Comparison of ENCODE assay signal across 9 mouse cellular contexts in genomic region chr16:94473086-94473822, GRCm38 (mm10). TPM values are rescaled to one million over a fixed set of nuclear protein-coding genes. Genes with fewer than 3 reads are reported as not detected.
DNase-seq lines count a peak whose midpoint lies in the region; ATAC-seq and TF ChIP-seq lines count a peak whose summit lies in the region.
"Had no signal": no experiment of that assay in that cellular context is flagged by ENCODE, and none has a peak within 500 bp of the region (broad histone marks: within the 10 kb centered on the region; RNA-seq: fewer than 3 reads in every experiment).

No protein-coding gene starts in this region.

- H3K27me3 ChIP-seq in heart, embryonic 12.5 days (replicated peaks) = no peaks in the 10 kb centered on the region
- no peaks in the 10 kb centered on the region for H3K27me3 ChIP-seq in limb, embryonic 13.5 days
- H3K27me3 ChIP-seq: lung, embryonic 15.5 days had no signal

- no peaks in the 10 kb centered on the region for H3K9me3 ChIP-seq in heart, embryonic 12.5 days (replicated peaks)
- H3K9me3 ChIP-seq in limb, embryonic 13.5 days = no peaks in the 10 kb centered on the region
- H3K9me3 ChIP-seq: lung, embryonic 15.5 days had no signal

- H3K4me1 ChIP-seq in cortical plate, adult 2 months (ENCODE audit: control insufficient read depth, insufficient read depth, low read length) = peaks cover 10% of the 10 kb centered on the region; the same call in 1 of the 2 replicates
- peaks cover 12% of the 10 kb centered on the region for H3K4me1 ChIP-seq in heart, embryonic 12.5 days (replicated peaks)
- H3K4me1 ChIP-seq in limb, embryonic 13.5 days = 0 out of 2 replicates have a peak, but pooled peaks cover 7% of the 10 kb centered on the region
- H3K4me1 ChIP-seq: lung, embryonic 15.5 days had no signal

- H3K4me3 ChIP-seq in cortical plate, adult 2 months (ENCODE audit: insufficient read depth, low read length) = no peak overlapping the region
- no peak overlapping the region for H3K4me3 ChIP-seq in heart, embryonic 12.5 days
- no peak overlapping the region for H3K4me3 ChIP-seq in limb, embryonic 13.5 days
- H3K4me3 ChIP-seq: lung, embryonic 15.5 days had no signal

- DNase-seq in left cerebral cortex, adult 11 months (ENCODE audit: low spot score) = peak; percentile 29
- DNase-seq in left cerebral cortex, adult 18-20 months (ENCODE audit: low spot score in 2 of 2) = no peak
- no peak for DNase-seq in spleen, adult 12 weeks (ENCODE audit: low spot score)
- no peak for DNase-seq in thymus, postnatal 36 days
- DNase-seq in embryo, embryonic 10.5 days (ENCODE audit: low spot score) = no peak

- ATAC-seq in heart, embryonic 12.5 days (ENCODE audit: insufficient number of reproducible peaks, low FRiP score) = no peak
- no peak for ATAC-seq in limb, embryonic 13.5 days (ENCODE audit: low FRiP score, low read depth)

- no peak overlapping the region for H3K9ac ChIP-seq in heart, embryonic 12.5 days
- no peak overlapping the region for H3K9ac ChIP-seq in limb, embryonic 13.5 days
- H3K9ac ChIP-seq: lung, embryonic 15.5 days had no signal

- TF ChIP-seq CTCF in cortical plate, adult 2 months (IDR thresholded peaks at IDR 0.05; ENCODE audit: extremely low read depth, insufficient read depth, low read length) = no peak

- 0 out of 2 replicates have a peak overlapping the region, but pooled peaks have one; percentile 10 for H3K27ac ChIP-seq in cortical plate, adult 2 months (ENCODE audit: insufficient read depth, low read length)
- H3K27ac ChIP-seq in heart, embryonic 12.5 days (ENCODE audit: poor library complexity, severe bottlenecking) = peak overlapping the region; percentile 5; the same call in 1 of the 2 replicates
- peak overlapping the region; percentile 48; the same call in 1 of the 2 replicates for H3K27ac ChIP-seq in limb, embryonic 13.5 days
- H3K27ac ChIP-seq: lung, embryonic 15.5 days had no signal

- 81% methylated on average over 11 of the region's 11 CpGs for WGBS in heart, embryonic 12.5 days
- WGBS in limb, embryonic 13.5 days = 91% methylated on average over 11 of the region's 11 CpGs

- H3K36me3 ChIP-seq in heart, embryonic 12.5 days = peaks cover 58% of the 10 kb centered on the region
- peaks cover 42% of the 10 kb centered on the region for H3K36me3 ChIP-seq in limb, embryonic 13.5 days

- no peak; the same call in 1 of the 2 replicates for TF ChIP-seq POLR2A in cortical plate, adult 2 months (IDR thresholded peaks at IDR 0.05; ENCODE audit: extremely low read depth, insufficient read depth, low read length)

- H3K4me2 ChIP-seq in heart, embryonic 12.5 days = no peak overlapping the region
- H3K4me2 ChIP-seq in limb, embryonic 13.5 days (replicated peaks) = no peak overlapping the region
- H3K4me2 ChIP-seq: lung, embryonic 15.5 days had no signal

RNA-seq across cellular contexts. Expression of gene Vps26c, which starts 53.4 kb away (rescaled TPM):
- 10 to 100 TPM; 32.9 to 35.5 TPM for total RNA-seq in left cerebral cortex, adult 18-20 months (2021)
- 44.0 and 46.5 TPM in 2 replicates for polyA plus RNA-seq in cortical plate, adult 2 months (2012; rRNA removed)
- 45.8 and 48.9 TPM in 2 replicates for polyA plus RNA-seq in heart, embryonic 12.5 days (2016; fragmentation: Nextera tagmentation; extraction: Ambion mirVana)
- 55.2 and 60.2 TPM in 2 replicates for polyA plus RNA-seq in limb, embryonic 13.5 days (2015; fragmentation: Nextera tagmentation; extraction: Ambion mirVana)
